Mouse (Mus musculus) cortical plate, adult 2 months (tissue): Measurements from ENCODE around the gene Adarb1.

Experiments
- CTCF ChIP-seq: fragments of 200-500 bp; IDR thresholded peaks from 2 replicates; pipeline ENCODE4 v1.5.1; 2011; ENCODE audit warnings: mild to moderate bottlenecking, control low read depth, low read length; ENCODE audit not compliant: insufficient read depth; ENCODE audit errors: extremely low read depth
- POLR2A ChIP-seq: fragments of 200-500 bp; IDR thresholded peaks from 2 replicates; pipeline ENCODE4 v1.6.1; 2011; ENCODE audit warnings: mild to moderate bottlenecking, low read length, control low read depth; ENCODE audit not compliant: insufficient read depth; ENCODE audit errors: extremely low read depth

GRCm38 (mm10) chr10:77269129-77269528 is 148.9 kb downstream of the Adarb1 start:
- TF ChIP-seq CTCF (no peak), POLR2A (no peak)
